ENCODE assay signal across 21 mouse cellular contexts in the genomic region with DNA sequence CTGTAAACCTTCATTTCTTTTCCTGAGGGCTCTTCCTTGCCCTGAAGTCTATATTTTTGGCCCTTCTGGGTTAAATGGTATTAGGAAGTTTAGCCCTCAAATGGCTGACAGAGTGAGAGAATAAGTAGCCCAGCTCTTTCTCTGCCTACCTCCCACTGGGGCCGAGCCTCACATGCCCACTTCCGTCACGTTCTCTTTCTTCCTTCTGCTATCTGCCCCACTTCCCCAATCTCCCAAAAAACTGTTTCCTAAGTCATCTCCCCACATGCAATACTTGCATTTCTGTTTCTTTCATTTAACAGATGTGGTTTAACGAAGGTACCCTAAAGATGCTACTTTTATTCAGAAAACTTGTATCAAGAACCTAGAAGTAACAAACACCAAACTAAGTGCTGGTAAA.
"Had no signal": no experiment of that assay in that cellular context is flagged by ENCODE, and none has a peak within 500 bp of the region (broad histone marks: within the 10 kb centered on the region; RNA-seq: fewer than 3 reads in every experiment).

No protein-coding gene starts in this region.

- ATAC-seq: liver, postnatal 0 days; midbrain, embryonic 13.5 days; midbrain, embryonic 15.5 days had no signal

- H3K4me2 ChIP-seq: liver, embryonic 15.5 days; lung, embryonic 15.5 days; midbrain, embryonic 11.5 days; midbrain, embryonic 13.5 days; midbrain, embryonic 15.5 days; neural tube, embryonic 13.5 days; neural tube, embryonic 15.5 days had no signal

- H3K9ac ChIP-seq: liver, embryonic 15.5 days; liver, postnatal 0 days; lung, embryonic 15.5 days; midbrain, embryonic 13.5 days; midbrain, embryonic 15.5 days; neural tube, embryonic 13.5 days; neural tube, embryonic 15.5 days had no signal

- H3K27me3 ChIP-seq: liver, embryonic 15.5 days; lung, embryonic 15.5 days; megakaryocyte, embryonic 14.5 days; midbrain, embryonic 13.5 days; midbrain, embryonic 15.5 days; neural tube, embryonic 13.5 days; neural tube, embryonic 15.5 days had no signal

- DNase-seq: liver, postnatal 0 days; lung, adult 2 months; lung, postnatal 10 days; lung, postnatal 4 days; retina, postnatal 1 day; right cerebral cortex, adult 18-20 months; right cerebral cortex, postnatal 25 days; right cerebral cortex, postnatal 4 days; spleen, adult 18-20 months; thymus, adult 18-20 months; thymus, postnatal 14 days; thymus, postnatal 36 days had no signal

- H3K4me3 ChIP-seq: liver, embryonic 15.5 days; lung, embryonic 15.5 days; megakaryocyte, embryonic 14.5 days; midbrain, embryonic 13.5 days; midbrain, embryonic 15.5 days; myocyte; neural tube, embryonic 13.5 days; neural tube, embryonic 15.5 days had no signal

- H3K9me3 ChIP-seq: liver, embryonic 15.5 days; lung, embryonic 15.5 days; megakaryocyte, embryonic 14.5 days; midbrain, embryonic 13.5 days; midbrain, embryonic 15.5 days; neural tube, embryonic 13.5 days; neural tube, embryonic 15.5 days had no signal

- H3K36me3 ChIP-seq: liver, embryonic 15.5 days; lung, embryonic 15.5 days; midbrain, embryonic 13.5 days; midbrain, embryonic 15.5 days; neural tube, embryonic 13.5 days; neural tube, embryonic 15.5 days had no signal

- H3K4me1 ChIP-seq: liver, embryonic 15.5 days; lung, embryonic 15.5 days; midbrain, embryonic 13.5 days; midbrain, embryonic 15.5 days; neural tube, embryonic 13.5 days; neural tube, embryonic 15.5 days had no signal

- H3K27ac ChIP-seq: liver, embryonic 15.5 days; lung, embryonic 15.5 days; midbrain, embryonic 13.5 days; midbrain, embryonic 15.5 days; neural tube, embryonic 13.5 days; neural tube, embryonic 15.5 days had no signal
